Mouse (Mus musculus): ENCODE measurements around the gene Alyref. TPM values are rescaled to one million over a fixed set of nuclear protein-coding genes. Genes with fewer than 3 reads are reported as not detected.

The Alyref gene
- polyA plus RNA-seq, 1 experiment from 2014 or later, result 277 TPM

DNA sequence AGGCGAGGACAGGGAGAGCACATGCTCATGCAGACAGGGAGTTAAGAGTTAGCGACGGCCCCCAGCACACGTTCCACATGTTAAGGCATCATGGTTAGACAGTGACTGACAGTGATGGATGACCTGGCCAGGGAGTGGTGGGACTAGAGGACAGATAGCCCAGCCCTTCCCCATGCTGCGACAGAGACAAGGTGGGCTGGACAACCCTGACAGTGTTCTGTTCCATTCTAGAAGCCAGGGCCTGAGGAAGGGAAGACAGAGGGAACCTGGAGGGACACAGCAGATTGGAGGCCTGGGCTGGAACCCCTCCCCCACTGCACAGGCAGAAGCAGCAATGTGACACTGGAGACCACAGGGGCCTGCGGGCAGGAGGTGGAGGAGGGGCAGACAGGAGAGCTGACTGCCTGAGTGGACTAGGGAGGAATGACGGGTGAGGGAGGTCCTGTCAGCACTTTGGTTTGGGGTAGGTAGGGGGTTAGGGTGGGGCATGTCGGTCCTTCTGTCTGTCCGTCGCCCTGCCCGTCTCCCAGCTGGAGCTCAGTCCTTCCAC lies 19.4 kb downstream of the Alyref start:
- peaks cover 75% of the 10 kb centered on the region for H3K4me1 ChIP-seq (replicated peaks)
- H3K9ac ChIP-seq, result no peak overlapping the region
- no peak overlapping the region for H3K4me2 ChIP-seq
- H3K27me3 ChIP-seq, result no peaks in the 10 kb centered on the region
- no peaks in the 10 kb centered on the region; the same call in 1 of the 2 replicates for H3K9me3 ChIP-seq (replicated peaks)
- H3K4me3 ChIP-seq (replicated peaks), result no peak overlapping the region
- peaks cover 34% of the 10 kb centered on the region for H3K36me3 ChIP-seq (replicated peaks)
- 86% methylated on average over 11 of the region's 11 CpGs for WGBS (ENCODE audit: insufficient replicate concordance)
- H3K27ac ChIP-seq (replicated peaks), result no peak overlapping the region
- no peak for ATAC-seq (ENCODE audit: insufficient read depth)

DNA sequence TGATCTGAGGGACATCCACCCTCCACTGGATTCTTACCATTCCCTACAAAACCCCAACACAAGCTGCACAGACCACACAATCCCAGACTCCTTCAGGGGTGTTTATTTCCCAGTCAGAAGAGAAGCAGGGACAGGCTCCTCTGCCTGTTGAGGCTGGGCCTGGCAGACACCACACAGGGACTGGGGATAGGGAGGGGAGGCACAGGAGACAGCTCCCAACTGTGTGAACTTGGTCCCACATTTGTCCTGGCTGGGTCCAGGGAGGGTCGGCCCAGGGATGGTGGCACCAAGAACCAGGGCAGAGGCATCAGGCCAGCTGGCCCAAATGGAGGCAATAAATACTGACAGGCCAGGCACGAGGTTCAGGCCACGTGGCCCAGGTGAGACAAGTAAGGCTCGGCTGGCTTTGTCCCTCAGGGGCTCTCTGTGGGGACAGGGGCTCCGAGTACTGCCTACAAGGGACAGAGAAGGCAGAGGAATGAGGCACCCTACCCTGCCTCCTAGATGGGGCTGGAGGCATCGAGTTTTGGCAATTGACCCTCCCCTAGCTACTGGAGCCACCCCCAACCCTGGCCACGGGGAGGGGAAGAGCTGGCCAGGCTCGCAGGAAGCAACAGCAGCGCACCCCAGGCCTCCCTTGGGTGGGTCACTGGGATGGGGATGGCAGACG lies 20.0 kb downstream of the Alyref start:
- ATAC-seq (ENCODE audit: insufficient read depth), result no peak
- Histone ChIP-seq H3K4me3 (replicated peaks) (no peak overlapping the region), H3K9ac (no peak overlapping the region), H3K27me3 (no peaks in the 10 kb centered on the region), H3K36me3 (replicated peaks) (peaks cover 30% of the 10 kb centered on the region), H3K27ac (replicated peaks) (peak overlapping the region; percentile 74), H3K9me3 (replicated peaks) (no peaks in the 10 kb centered on the region), H3K4me2 (no peak overlapping the region), H3K4me1 (replicated peaks) (peaks cover 76% of the 10 kb centered on the region)
- WGBS (ENCODE audit: insufficient replicate concordance), result 83% methylated on average over 10 of the region's 10 CpGs

DNA sequence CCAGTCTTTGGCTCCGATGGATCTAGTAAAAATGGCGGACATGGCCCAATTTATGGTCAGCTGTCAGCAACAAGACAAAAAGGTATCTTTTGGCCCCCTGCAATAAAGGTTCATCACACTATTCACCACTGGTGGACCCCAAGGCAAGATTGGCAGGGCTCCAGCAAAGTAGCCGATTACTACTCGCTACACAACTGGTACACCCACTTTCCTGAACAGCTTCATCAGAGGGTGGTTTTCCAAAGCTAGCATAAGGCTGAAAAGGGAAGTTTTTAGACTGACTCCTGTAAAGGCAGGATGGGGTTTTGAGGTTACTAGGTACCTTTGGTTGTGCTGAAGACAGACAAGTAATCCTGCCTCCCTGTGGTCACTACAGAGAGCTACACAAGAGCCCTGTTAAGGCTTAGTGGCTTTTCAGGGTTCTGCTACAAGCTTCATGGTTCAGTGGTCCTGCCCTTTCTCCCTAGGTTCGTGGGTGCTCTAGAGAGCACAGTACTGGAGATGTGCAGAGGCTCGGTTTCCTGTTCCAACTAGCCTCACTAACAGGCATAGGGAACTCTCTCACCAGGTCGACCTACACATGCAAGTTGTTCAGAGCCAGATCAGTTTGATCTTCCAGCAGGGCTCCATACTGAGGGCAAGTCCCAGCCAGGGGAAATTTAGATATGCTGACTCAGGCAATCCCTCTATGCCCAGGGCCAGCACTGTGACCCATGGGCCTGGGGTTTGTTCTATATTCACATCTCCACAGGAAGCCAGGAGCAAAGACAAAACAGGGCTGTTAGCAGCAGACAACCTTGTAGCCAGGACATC lies 20.7 kb downstream of the Alyref start:
- Histone ChIP-seq H3K4me2 (peak overlapping the region; percentile 32), H3K27ac (replicated peaks) (peak overlapping the region; percentile 74), H3K9me3 (replicated peaks) (no peaks in the 10 kb centered on the region), H3K4me1 (replicated peaks) (peaks cover 74% of the 10 kb centered on the region), H3K4me3 (replicated peaks) (no peak overlapping the region), H3K36me3 (replicated peaks) (peaks cover 30% of the 10 kb centered on the region), H3K9ac (no peak overlapping the region), H3K27me3 (no peaks in the 10 kb centered on the region)
- 68% methylated on average over 7 of the region's 7 CpGs for WGBS (ENCODE audit: insufficient replicate concordance)
- ATAC-seq (ENCODE audit: insufficient read depth), result no peak

DNA sequence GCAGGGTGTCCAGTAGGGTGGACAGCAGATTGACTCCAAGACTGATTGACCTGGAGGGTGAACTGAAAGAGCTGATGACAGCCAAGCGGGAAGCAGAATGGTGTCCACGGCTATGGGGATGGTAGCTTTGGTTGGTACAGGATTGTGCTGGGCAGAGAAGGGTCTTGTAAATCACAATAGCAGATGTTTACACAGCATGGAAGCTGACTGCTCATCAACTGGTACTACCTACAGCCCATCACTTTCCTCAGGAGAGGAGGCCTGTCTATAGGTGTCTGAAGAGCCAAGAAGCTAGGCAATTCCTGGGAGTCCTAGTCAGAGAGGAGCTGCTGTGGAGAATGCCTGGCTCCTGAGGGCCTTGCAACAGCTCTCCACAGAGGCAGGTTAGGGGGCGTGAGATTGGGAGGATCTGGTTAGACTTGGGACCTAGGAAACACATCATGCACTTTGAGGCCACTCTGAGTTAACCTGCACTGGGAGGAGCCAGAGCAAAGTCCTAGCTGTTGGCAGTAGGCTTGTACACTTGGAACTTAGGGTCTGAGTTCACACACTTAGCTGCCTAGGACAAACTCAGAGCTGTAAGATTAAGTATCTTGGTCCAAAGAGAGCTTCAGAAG lies 21.7 kb downstream of the Alyref start:
- peak overlapping the region; percentile 32 for H3K4me2 ChIP-seq
- WGBS (ENCODE audit: insufficient replicate concordance), result 76% methylated on average over 3 of the region's 3 CpGs
- H3K9me3 ChIP-seq (replicated peaks), result no peaks in the 10 kb centered on the region
- ATAC-seq (ENCODE audit: insufficient read depth), result no peak
- no peaks in the 10 kb centered on the region for H3K27me3 ChIP-seq
- peak overlapping the region; percentile 74 for H3K27ac ChIP-seq (replicated peaks)
- peaks cover 73% of the 10 kb centered on the region for H3K4me1 ChIP-seq (replicated peaks)
- H3K9ac ChIP-seq, result no peak overlapping the region
- H3K4me3 ChIP-seq (replicated peaks), result no peak overlapping the region
- H3K36me3 ChIP-seq (replicated peaks), result peaks cover 30% of the 10 kb centered on the region

DNA sequence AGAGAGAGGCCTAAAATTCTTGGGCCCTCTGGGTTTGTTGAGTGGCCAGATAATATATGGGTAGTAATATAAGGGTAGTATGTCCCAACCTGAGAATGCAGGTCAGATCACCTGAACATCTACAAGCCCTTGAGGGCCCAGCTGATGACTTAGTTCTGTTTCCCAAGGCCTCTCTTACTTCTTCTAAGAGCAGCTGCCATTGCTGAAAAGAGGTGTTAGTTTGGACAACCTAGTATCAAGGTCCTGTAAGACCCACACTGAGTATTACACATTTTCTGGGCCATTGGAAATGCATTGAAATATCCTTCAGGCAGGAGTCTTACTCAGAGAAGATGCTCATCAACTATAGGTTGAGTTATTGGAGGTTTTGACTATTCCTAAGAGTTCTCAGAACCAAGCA lies 22.2 kb downstream of the Alyref start:
- ATAC-seq (ENCODE audit: insufficient read depth), result no peak
- Histone ChIP-seq H3K9me3 (replicated peaks) (no peaks in the 10 kb centered on the region), H3K36me3 (replicated peaks) (peaks cover 35% of the 10 kb centered on the region), H3K27ac (replicated peaks) (peak overlapping the region; percentile 74), H3K9ac (no peak overlapping the region), H3K4me3 (replicated peaks) (no peak overlapping the region), H3K27me3 (no peaks in the 10 kb centered on the region), H3K4me1 (replicated peaks) (peaks cover 78% of the 10 kb centered on the region), H3K4me2 (no peak overlapping the region)

DNA sequence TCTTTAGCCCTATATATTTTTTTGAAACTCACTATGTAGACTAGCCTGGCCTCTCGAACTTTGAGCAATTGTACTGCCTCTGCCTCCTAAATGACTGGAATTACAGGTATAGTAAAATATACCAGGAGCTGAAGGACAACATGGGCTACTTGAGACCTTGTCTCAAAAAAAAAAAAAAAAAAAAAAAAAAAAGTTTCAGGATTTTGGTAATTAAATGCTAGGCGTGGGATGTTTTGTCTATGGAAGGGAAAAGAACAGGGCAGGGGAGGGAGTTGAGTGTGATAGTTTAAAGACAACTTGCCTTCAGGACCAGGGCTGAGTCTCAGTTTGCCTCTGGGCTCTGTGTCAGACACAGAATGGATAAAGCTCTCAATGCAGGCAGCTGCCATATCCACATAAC lies 23.1 kb downstream of the Alyref start:
- Histone ChIP-seq H3K9me3 (replicated peaks) (no peaks in the 10 kb centered on the region), H3K36me3 (replicated peaks) (peaks cover 44% of the 10 kb centered on the region), H3K27ac (replicated peaks) (0 out of 2 replicates have a peak overlapping the region, but pooled peaks have one; percentile 90), H3K9ac (0 out of 2 replicates have a peak overlapping the region, but pooled peaks have one; percentile 86), H3K27me3 (no peaks in the 10 kb centered on the region), H3K4me3 (replicated peaks) (no peak overlapping the region), H3K4me2 (peak overlapping the region; percentile 92; the same call in 1 of the 2 replicates), H3K4me1 (replicated peaks) (peaks cover 78% of the 10 kb centered on the region)
- 52% methylated on average over 2 of the region's 2 CpGs for WGBS (ENCODE audit: insufficient replicate concordance)
- no peak for ATAC-seq (ENCODE audit: insufficient read depth)

DNA sequence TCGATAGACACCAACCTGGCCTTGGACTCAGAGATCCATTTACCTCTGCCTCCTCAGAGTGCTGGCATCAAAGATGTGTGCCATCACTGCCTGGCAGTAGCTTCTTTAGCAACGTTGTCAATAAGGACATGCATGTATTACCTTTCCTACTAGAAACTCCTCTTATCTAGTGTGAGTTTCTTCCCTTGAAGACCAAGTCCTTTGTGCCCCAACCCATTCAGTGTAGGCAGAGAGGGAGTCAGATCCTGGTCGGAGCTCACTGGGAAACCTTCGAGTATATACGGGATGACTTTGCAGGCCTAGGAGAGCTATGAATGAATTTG lies 23.9 kb downstream of the Alyref start:
- H3K27ac ChIP-seq (replicated peaks), result peak overlapping the region; percentile 90
- H3K4me1 ChIP-seq (replicated peaks), result peaks cover 73% of the 10 kb centered on the region
- peak overlapping the region; percentile 82 for H3K4me3 ChIP-seq (replicated peaks)
- H3K9ac ChIP-seq, result peak overlapping the region; percentile 86
- no peak for ATAC-seq (ENCODE audit: insufficient read depth)
- WGBS (ENCODE audit: insufficient replicate concordance), result 37% methylated on average over 5 of the region's 5 CpGs
- no peaks in the 10 kb centered on the region for H3K9me3 ChIP-seq (replicated peaks)
- H3K27me3 ChIP-seq, result no peaks in the 10 kb centered on the region
- peaks cover 41% of the 10 kb centered on the region for H3K36me3 ChIP-seq (replicated peaks)
- H3K4me2 ChIP-seq, result peak overlapping the region; percentile 92

DNA sequence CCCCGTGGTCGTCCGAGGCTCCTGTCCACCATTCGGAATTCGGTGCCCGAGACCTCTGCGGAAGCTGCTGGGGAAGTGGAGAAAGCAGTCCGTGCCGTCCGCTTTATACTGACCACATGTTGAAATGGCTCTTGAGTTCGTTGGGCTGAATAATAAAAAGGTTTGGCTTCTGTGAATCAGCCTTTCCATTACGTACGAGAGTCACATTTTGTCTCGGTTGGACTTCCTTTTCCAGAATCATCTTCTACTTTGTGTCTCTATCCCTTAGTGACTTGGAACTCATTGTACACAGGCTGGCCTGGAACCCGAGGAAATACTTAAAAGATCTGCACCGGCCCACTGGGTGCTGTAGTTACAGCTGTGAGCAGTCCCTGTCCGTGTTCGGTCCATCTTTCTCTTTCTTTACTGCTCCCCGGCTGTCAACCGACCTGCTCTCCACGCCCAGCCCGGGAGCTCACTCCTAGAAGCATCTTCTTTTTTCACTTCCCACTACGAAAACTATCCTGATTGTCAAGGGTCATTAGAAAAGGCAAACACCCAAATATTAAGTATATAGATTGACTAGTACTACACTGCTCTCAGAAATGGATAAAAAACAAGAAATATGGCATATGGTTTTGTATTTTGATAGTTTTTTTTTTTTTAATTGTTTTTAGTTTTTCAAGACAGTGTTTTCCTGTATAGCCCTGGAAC lies 24.4 kb downstream of the Alyref start:
- ATAC-seq (ENCODE audit: insufficient read depth), result no peak
- Histone ChIP-seq H3K9me3 (replicated peaks) (no peaks in the 10 kb centered on the region), H3K9ac (peak overlapping the region; percentile 86), H3K36me3 (replicated peaks) (peaks cover 40% of the 10 kb centered on the region), H3K4me3 (replicated peaks) (peak overlapping the region; percentile 82), H3K4me1 (replicated peaks) (peaks cover 69% of the 10 kb centered on the region), H3K27ac (replicated peaks) (peak overlapping the region; percentile 90), H3K4me2 (peak overlapping the region; percentile 92), H3K27me3 (no peaks in the 10 kb centered on the region)
- under 1% methylated on average over 23 of the region's 23 CpGs for WGBS (ENCODE audit: insufficient replicate concordance)

DNA sequence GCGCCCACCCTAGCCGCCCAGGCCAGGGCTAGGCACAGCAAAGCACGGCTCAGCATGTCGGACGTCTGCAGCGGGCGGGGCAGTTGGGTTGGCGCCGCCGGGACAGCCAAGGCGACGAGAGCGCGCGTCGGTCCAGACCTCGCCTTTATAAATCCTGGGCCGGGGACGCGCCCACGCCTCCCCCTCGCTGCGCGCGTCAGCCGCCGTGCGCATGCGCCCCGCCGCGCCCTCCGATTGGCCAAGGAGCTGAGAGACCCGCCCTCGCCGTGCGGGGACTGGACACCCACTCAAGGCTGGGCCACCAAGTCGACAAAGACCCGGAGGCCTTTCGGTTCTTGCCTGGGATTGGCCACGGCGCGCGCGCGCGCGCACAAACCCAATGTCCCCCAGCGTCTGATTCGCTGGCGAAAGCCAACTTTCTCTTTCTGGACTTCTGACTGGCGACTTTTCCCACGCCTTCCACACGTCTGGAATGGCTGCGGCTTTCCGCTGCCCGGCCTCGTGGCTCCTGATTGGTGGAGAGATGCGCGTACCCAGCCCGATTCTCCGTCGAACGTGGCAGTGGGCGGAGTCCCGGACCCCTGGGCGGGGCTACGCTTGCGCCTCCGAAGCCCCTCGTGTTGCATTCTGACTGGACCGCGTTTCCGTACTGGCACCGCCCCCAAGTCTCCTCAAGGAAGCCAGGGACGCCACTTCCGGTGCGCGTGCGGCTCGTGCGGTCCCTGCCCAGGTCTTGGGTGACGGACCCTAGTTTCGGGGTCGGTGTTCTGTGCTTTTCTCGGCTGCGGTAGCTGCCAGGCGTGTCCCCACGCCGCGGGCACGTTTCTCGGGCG lies 25.2 kb downstream of the Alyref start, which contains the start of gene P4hb:
Gene P4hb (minus strand): TSS at position 502 of the 833 bp plus-strand sequence.
- H3K36me3 ChIP-seq (replicated peaks), result peaks cover 40% of the 10 kb centered on the region
- H3K9ac ChIP-seq, result peak within 1 kb of the TSS; percentile 86
- under 1% methylated on average over 94 of the region's 94 CpGs for whole genome bisulfite sequencing (ENCODE audit: insufficient replicate concordance)
- peak; percentile 94 for ATAC-seq (ENCODE audit: insufficient read depth)
- H3K4me2 ChIP-seq, result peak within 1 kb of the TSS; percentile 92
- no peaks in the 10 kb centered on the region for H3K27me3 ChIP-seq
- H3K27ac ChIP-seq (replicated peaks), result peak within 1 kb of the TSS; percentile 90
- H3K4me1 ChIP-seq (replicated peaks), result peaks cover 67% of the 10 kb centered on the region
- no peaks in the 10 kb centered on the region for H3K9me3 ChIP-seq (replicated peaks)
- peak within 1 kb of the TSS; percentile 82 for H3K4me3 ChIP-seq (replicated peaks)

DNA sequence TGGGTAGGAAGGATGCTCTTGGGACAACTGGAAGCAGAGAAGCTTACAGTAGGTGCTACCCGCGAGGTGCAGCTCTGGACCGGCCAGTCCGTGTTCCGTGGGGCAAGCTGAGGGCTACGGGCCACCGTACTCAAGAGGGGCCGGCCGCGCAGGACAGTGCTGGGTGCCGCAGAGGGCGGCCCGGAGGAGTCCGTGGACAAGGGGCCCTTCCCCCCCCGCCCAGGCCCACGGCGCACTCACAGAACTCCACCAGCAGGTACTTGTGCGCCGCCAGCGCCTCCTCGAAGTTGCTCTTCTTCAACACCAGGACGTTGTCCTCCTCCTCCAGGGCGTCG lies 25.8 kb downstream of the Alyref start:
- Histone ChIP-seq H3K9ac (peak overlapping the region; percentile 86), H3K4me1 (replicated peaks) (peaks cover 66% of the 10 kb centered on the region), H3K9me3 (replicated peaks) (no peaks in the 10 kb centered on the region), H3K27me3 (no peaks in the 10 kb centered on the region), H3K4me3 (replicated peaks) (peak overlapping the region; percentile 82), H3K36me3 (replicated peaks) (peaks cover 40% of the 10 kb centered on the region), H3K27ac (replicated peaks) (peak overlapping the region; percentile 90), H3K4me2 (peak overlapping the region; percentile 92)
- ATAC-seq (ENCODE audit: insufficient read depth), result peak; percentile 8
- WGBS (ENCODE audit: insufficient replicate concordance), result under 1% methylated on average over 24 of the region's 24 CpGs
